Mouse (Mus musculus): ENCODE data around the gene Nos3. TPM values are rescaled to one million over a fixed set of nuclear protein-coding genes. Genes with fewer than 3 reads are reported as not detected.

The Nos3 gene
- total and polyA plus RNA-seq, 3 experiments = 0.09 to 0.23 (median 0.22) TPM

- Histone ChIP-seq H3K4me1 (ENCODE audit: insufficient read depth, low read depth, low read length) (peaks cover 3% of the 10 kb centered on the region), H3K4me3 (ENCODE audit: low read depth, low read length) (no peak overlapping the region), H3K27me3 (ENCODE audit: insufficient read depth, low read length) (peaks cover 16% of the 10 kb centered on the region), H3K36me3 (replicated peaks) (peaks cover 22% of the 10 kb centered on the region), H3K9me3 (replicated peaks) (no peaks in the 10 kb centered on the region)
- ATAC-seq (ENCODE audit: extremely low read depth, insufficient number of reproducible peaks, low FRiP score, poor library complexity, severe bottlenecking) (no peak), DNase-seq (ENCODE audit: low spot score) (no peak)
- TF ChIP-seq GATA1 (IDR thresholded peaks at IDR 0.05; ENCODE audit: borderline replicate concordance, low read length) (no peak), TAL1 (conservative IDR thresholded peaks at IDR 0.05; ENCODE audit: low read depth, low read length) (no peak), CTCF (IDR thresholded peaks at IDR 0.05; ENCODE audit: low read depth, low read length) (no peak), GATA2 (IDR thresholded peaks at IDR 0.05; ENCODE audit: borderline replicate concordance, low read depth, low read length) (no peak), POLR2AphosphoS5 (IDR thresholded peaks at IDR 0.05; ENCODE audit: insufficient replicate concordance, low read depth, low read length) (no peak)
These were observed 29.9 kb upstream of the Nos3 start for GRCm38 (mm10) chr5:24334749-24335148.

GRCm38 (mm10) chr5:24335888-24336511 lies 28.6 kb upstream of the Nos3 start:
- DNase-seq (ENCODE audit: low spot score) (no peak), ATAC-seq (ENCODE audit: extremely low read depth, insufficient number of reproducible peaks, low FRiP score, poor library complexity, severe bottlenecking) (no peak)
- H3K9me3 ChIP-seq (replicated peaks) = no peaks in the 10 kb centered on the region
- peaks cover 10% of the 10 kb centered on the region for H3K27me3 ChIP-seq (ENCODE audit: insufficient read depth, low read length)
- 0 out of 2 replicates have a peak, but pooled peaks have one; percentile 33 for TF ChIP-seq CTCF (IDR thresholded peaks at IDR 0.05; ENCODE audit: low read depth, low read length)
- no peak for TF ChIP-seq TAL1 (conservative IDR thresholded peaks at IDR 0.05; ENCODE audit: low read depth, low read length)
- H3K4me3 ChIP-seq (ENCODE audit: low read depth, low read length) = no peak overlapping the region
- peaks cover 11% of the 10 kb centered on the region for H3K4me1 ChIP-seq (ENCODE audit: insufficient read depth, low read depth, low read length)
- H3K36me3 ChIP-seq (replicated peaks) = peaks cover 22% of the 10 kb centered on the region

- peaks cover 7% of the 10 kb centered on the region for H3K27me3 ChIP-seq (ENCODE audit: insufficient read depth, low read length)
These were observed 27.2 kb upstream of the Nos3 start for GRCm38 (mm10) chr5:24337366-24337765.

GRCm38 (mm10) chr5:24337821-24338220 lies 26.8 kb upstream of the Nos3 start:
- TF ChIP-seq TAL1 (conservative IDR thresholded peaks at IDR 0.05; ENCODE audit: low read depth, low read length) (no peak), POLR2AphosphoS5 (IDR thresholded peaks at IDR 0.05; ENCODE audit: insufficient replicate concordance, low read depth, low read length) (no peak), CTCF (IDR thresholded peaks at IDR 0.05; ENCODE audit: low read depth, low read length) (no peak), GATA1 (IDR thresholded peaks at IDR 0.05; ENCODE audit: borderline replicate concordance, low read length) (no peak), GATA2 (IDR thresholded peaks at IDR 0.05; ENCODE audit: borderline replicate concordance, low read depth, low read length) (no peak)
- Histone ChIP-seq H3K4me1 (ENCODE audit: insufficient read depth, low read depth, low read length) (peaks cover 29% of the 10 kb centered on the region), H3K9me3 (replicated peaks) (no peaks in the 10 kb centered on the region), H3K27me3 (ENCODE audit: insufficient read depth, low read length) (peaks cover 7% of the 10 kb centered on the region), H3K4me3 (ENCODE audit: low read depth, low read length) (no peak overlapping the region), H3K36me3 (replicated peaks) (peaks cover 11% of the 10 kb centered on the region)
- ATAC-seq (ENCODE audit: extremely low read depth, insufficient number of reproducible peaks, low FRiP score, poor library complexity, severe bottlenecking) (no peak), DNase-seq (ENCODE audit: low spot score) (no peak)

More at GRCm38 (mm10) chr5:24337366-24337765, 27.2 kb upstream of the Nos3 start:
- ATAC-seq (ENCODE audit: extremely low read depth, insufficient number of reproducible peaks, low FRiP score, poor library complexity, severe bottlenecking) (no peak), DNase-seq (ENCODE audit: low spot score) (no peak)
- Histone ChIP-seq H3K4me3 (ENCODE audit: low read depth, low read length) (no peak overlapping the region), H3K36me3 (replicated peaks) (peaks cover 14% of the 10 kb centered on the region), H3K9me3 (replicated peaks) (no peaks in the 10 kb centered on the region), H3K4me1 (ENCODE audit: insufficient read depth, low read depth, low read length) (peaks cover 24% of the 10 kb centered on the region)
- TF ChIP-seq POLR2AphosphoS5 (IDR thresholded peaks at IDR 0.05; ENCODE audit: insufficient replicate concordance, low read depth, low read length) (no peak), CTCF (IDR thresholded peaks at IDR 0.05; ENCODE audit: low read depth, low read length) (no peak), GATA1 (IDR thresholded peaks at IDR 0.05; ENCODE audit: borderline replicate concordance, low read length) (no peak), GATA2 (IDR thresholded peaks at IDR 0.05; ENCODE audit: borderline replicate concordance, low read depth, low read length) (no peak), TAL1 (conservative IDR thresholded peaks at IDR 0.05; ENCODE audit: low read depth, low read length) (no peak)

GRCm38 (mm10) chr5:24342205-24342963 lies 22.2 kb upstream of the Nos3 start:
- Histone ChIP-seq H3K4me1 (ENCODE audit: insufficient read depth, low read depth, low read length) (peaks cover 74% of the 10 kb centered on the region), H3K36me3 (replicated peaks) (peaks cover 8% of the 10 kb centered on the region), H3K27me3 (ENCODE audit: insufficient read depth, low read length) (no peaks in the 10 kb centered on the region; the same call in 1 of the 2 replicates), H3K4me3 (ENCODE audit: low read depth, low read length) (peak overlapping the region; percentile 48; the same call in 1 of the 2 replicates), H3K9me3 (replicated peaks) (no peaks in the 10 kb centered on the region)
- TF ChIP-seq GATA1 (IDR thresholded peaks at IDR 0.05; ENCODE audit: borderline replicate concordance, low read length) (no peak), GATA2 (IDR thresholded peaks at IDR 0.05; ENCODE audit: borderline replicate concordance, low read depth, low read length) (no peak), POLR2AphosphoS5 (IDR thresholded peaks at IDR 0.05; ENCODE audit: insufficient replicate concordance, low read depth, low read length) (no peak), CTCF (IDR thresholded peaks at IDR 0.05; ENCODE audit: low read depth, low read length) (no peak), TAL1 (conservative IDR thresholded peaks at IDR 0.05; ENCODE audit: low read depth, low read length) (no peak)
- DNase-seq (ENCODE audit: low spot score) (no peak), ATAC-seq (ENCODE audit: extremely low read depth, insufficient number of reproducible peaks, low FRiP score, poor library complexity, severe bottlenecking) (no peak)

GRCm38 (mm10) chr5:24342966-24343365 lies 21.6 kb upstream of the Nos3 start:
- H3K9me3 ChIP-seq (replicated peaks) = no peaks in the 10 kb centered on the region
- ATAC-seq (ENCODE audit: extremely low read depth, insufficient number of reproducible peaks, low FRiP score, poor library complexity, severe bottlenecking) (no peak), DNase-seq (ENCODE audit: low spot score) (no peak)
- TF ChIP-seq GATA1 (IDR thresholded peaks at IDR 0.05; ENCODE audit: borderline replicate concordance, low read length) (no peak), CTCF (IDR thresholded peaks at IDR 0.05; ENCODE audit: low read depth, low read length) (no peak), GATA2 (IDR thresholded peaks at IDR 0.05; ENCODE audit: borderline replicate concordance, low read depth, low read length) (no peak), POLR2AphosphoS5 (IDR thresholded peaks at IDR 0.05; ENCODE audit: insufficient replicate concordance, low read depth, low read length) (no peak), TAL1 (conservative IDR thresholded peaks at IDR 0.05; ENCODE audit: low read depth, low read length) (no peak)
- peaks cover 80% of the 10 kb centered on the region for H3K4me1 ChIP-seq (ENCODE audit: insufficient read depth, low read depth, low read length)
- peaks cover 10% of the 10 kb centered on the region for H3K36me3 ChIP-seq (replicated peaks)
- no peaks in the 10 kb centered on the region; the same call in 1 of the 2 replicates for H3K27me3 ChIP-seq (ENCODE audit: insufficient read depth, low read length)
- H3K4me3 ChIP-seq (ENCODE audit: low read depth, low read length) = peak overlapping the region; percentile 48; the same call in 1 of the 2 replicates
